Comparison of ENCODE assay signal across 8 mouse cellular contexts in the genomic region with DNA sequence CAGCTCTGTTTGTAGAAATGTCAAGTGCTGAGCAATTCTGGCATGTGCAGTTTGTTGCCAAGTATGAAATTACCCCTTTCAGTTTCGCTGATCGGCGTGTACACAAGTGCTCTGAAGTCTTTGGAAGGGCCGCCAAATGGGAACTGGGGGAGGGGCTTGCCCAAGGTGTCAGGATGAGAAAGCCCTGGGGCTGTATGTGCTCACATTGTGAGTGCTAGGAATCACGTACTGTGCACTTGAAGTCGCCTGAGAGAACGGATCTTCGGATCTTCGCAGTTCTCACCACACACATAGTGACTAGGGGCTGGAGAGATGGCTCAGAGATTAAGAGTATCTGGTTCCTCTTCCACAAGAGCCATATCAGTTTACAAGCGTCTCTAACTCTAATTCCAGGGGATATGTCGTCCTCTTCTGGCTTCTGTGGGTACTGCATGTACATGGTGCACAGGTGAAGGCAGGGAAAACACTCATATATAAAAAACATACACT. TPM values are rescaled to one million over a fixed set of nuclear protein-coding genes. Genes with fewer than 3 reads are reported as not detected.
A peak's percentile ranks its signal among the peaks of the same experiment; 100 is the strongest.
DNase-seq lines count a peak whose midpoint lies in the region; ATAC-seq and TF ChIP-seq lines count a peak whose summit lies in the region.

No protein-coding gene starts in this region.

- H3K36me3 ChIP-seq in kidney, adult 2 months (ENCODE audit: control insufficient read depth, insufficient read depth, low read length) = no peaks in the 10 kb centered on the region
- H3K36me3 ChIP-seq in limb, embryonic 12.5 days = no peaks in the 10 kb centered on the region
- H3K36me3 ChIP-seq in midbrain, embryonic 12.5 days = no peaks in the 10 kb centered on the region
- no peaks in the 10 kb centered on the region for H3K36me3 ChIP-seq in small intestine, adult 2 months (ENCODE audit: control insufficient read depth, insufficient read depth, low read length)

- no peak overlapping the region for H3K9ac ChIP-seq in limb, embryonic 12.5 days (replicated peaks)
- no peak overlapping the region for H3K9ac ChIP-seq in midbrain, embryonic 12.5 days (replicated peaks)

- TF ChIP-seq POLR2A in kidney, adult 2 months (IDR thresholded peaks at IDR 0.05; ENCODE audit: low read depth, low read length) = no peak
- TF ChIP-seq POLR2A in small intestine, adult 2 months (IDR thresholded peaks at IDR 0.05; ENCODE audit: low read depth, low read length) = no peak

- no peaks in the 10 kb centered on the region for H3K4me1 ChIP-seq in kidney, adult 2 months (ENCODE audit: control insufficient read depth, insufficient read depth, low read length)
- H3K4me1 ChIP-seq in limb, embryonic 12.5 days (replicated peaks) = peaks cover 4% of the 10 kb centered on the region
- peaks cover 8% of the 10 kb centered on the region; the same call in 1 of the 2 replicates for H3K4me1 ChIP-seq in midbrain, embryonic 12.5 days
- no peaks in the 10 kb centered on the region for H3K4me1 ChIP-seq in small intestine, adult 2 months (ENCODE audit: control insufficient read depth, insufficient read depth, insufficient read length, low read length)

- no peaks in the 10 kb centered on the region for H3K27me3 ChIP-seq in kidney, adult 2 months (replicated peaks; ENCODE audit: control insufficient read depth, insufficient read depth, low read length)
- H3K27me3 ChIP-seq in limb, embryonic 12.5 days = no peaks in the 10 kb centered on the region
- H3K27me3 ChIP-seq in midbrain, embryonic 12.5 days = no peaks in the 10 kb centered on the region
- no peaks in the 10 kb centered on the region for H3K27me3 ChIP-seq in small intestine, adult 2 months (ENCODE audit: control insufficient read depth, insufficient read depth, low read length)

- 2% methylated on average over 11 of the region's 11 CpGs for WGBS in kidney, adult 2 months
- 5% methylated on average over 11 of the region's 11 CpGs for WGBS in limb, embryonic 12.5 days
- 9% methylated on average over 11 of the region's 11 CpGs for WGBS in midbrain, embryonic 12.5 days
- under 1% methylated on average over 11 of the region's 11 CpGs for WGBS in small intestine, adult 2 months

- H3K9me3 ChIP-seq in limb, embryonic 12.5 days = no peaks in the 10 kb centered on the region
- H3K9me3 ChIP-seq in midbrain, embryonic 12.5 days = no peaks in the 10 kb centered on the region

- ATAC-seq in limb, embryonic 12.5 days (ENCODE audit: insufficient number of reproducible peaks, insufficient read depth, low FRiP score, low TSS enrichment, low read depth) = no peak; the same call in 1 of the 2 replicates
- peak; percentile 57 for ATAC-seq in midbrain, embryonic 12.5 days (ENCODE audit: low FRiP score, low read depth)

- peak; percentile 79 to 81 for DNase-seq in B cell, adult 2 months
- DNase-seq in adrenal gland, adult 18-20 months (ENCODE audit: low spot score in 2 of 2) = peak; percentile 55 to 64
- DNase-seq in embryo, embryonic 9.5 days (ENCODE audit: extremely low spot score) = peak; percentile 75
- peak; percentile 29 for DNase-seq in heart, adult 8-10 months (ENCODE audit: low spot score)
- DNase-seq in kidney, adult 2 months = peak; percentile 61

- H3K4me3 ChIP-seq in kidney, adult 2 months (ENCODE audit: insufficient read depth, low read depth, low read length) = peak overlapping the region; percentile 21
- peak overlapping the region; percentile 27 for H3K4me3 ChIP-seq in limb, embryonic 12.5 days (replicated peaks)
- peak overlapping the region; percentile 15; the same call in 1 of the 2 replicates for H3K4me3 ChIP-seq in midbrain, embryonic 12.5 days
- H3K4me3 ChIP-seq in small intestine, adult 2 months (ENCODE audit: low read depth, low read length) = peak overlapping the region; percentile 56

- peak; percentile 52 for TF ChIP-seq CTCF in kidney, adult 2 months (conservative IDR thresholded peaks at IDR 0.05; ENCODE audit: insufficient read depth, insufficient read length, low read depth, low read length)
- TF ChIP-seq CTCF in small intestine, adult 2 months (IDR thresholded peaks at IDR 0.05; ENCODE audit: extremely low read depth, insufficient read length, insufficient replicate concordance, low read depth, low read length) = no peak

- no peak overlapping the region for H3K27ac ChIP-seq in kidney, adult 2 months (ENCODE audit: insufficient read depth, low read depth, low read length)
- H3K27ac ChIP-seq in limb, embryonic 12.5 days = no peak overlapping the region
- H3K27ac ChIP-seq in midbrain, embryonic 12.5 days (replicated peaks) = no peak overlapping the region
- peak overlapping the region; percentile 64 for H3K27ac ChIP-seq in small intestine, adult 2 months (ENCODE audit: insufficient read depth, low read depth, low read length)

- H3K4me2 ChIP-seq in limb, embryonic 12.5 days = peak overlapping the region; percentile 58
- H3K4me2 ChIP-seq in midbrain, embryonic 12.5 days (replicated peaks) = peak overlapping the region; percentile 50

RNA-seq across cellular contexts. Expression of a gene that starts 25.3 kb away (rescaled TPM):
- 10 to 100 TPM; 45.3 to 47.8 TPM for total RNA-seq in adrenal gland, adult 18-20 months (2021)
- total RNA-seq in heart, adult 8-10 months (2022) = 10 to 100 TPM; 23.9 to 29.4 (median 27.7) TPM
- polyA plus RNA-seq in kidney, adult 2 months (2012; rRNA removed) = 33.1 and 33.3 TPM in 2 replicates
- 123 and 125 TPM in 2 replicates for polyA plus RNA-seq in limb, embryonic 12.5 days (2016; fragmentation: Nextera tagmentation; extraction: Ambion mirVana)
- 112 and 115 TPM in 2 replicates for polyA plus RNA-seq in midbrain, embryonic 12.5 days (2016; fragmentation: Nextera tagmentation; extraction: Ambion mirVana)
- polyA plus RNA-seq in small intestine, adult 2 months (2012; rRNA removed) = 9.0 and 18.6 TPM in 2 replicates

RNA-seq across cellular contexts. Expression of a gene that starts 30.9 kb away (rescaled TPM):
- under 1 TPM in 1 of 2 experiments, not detected in 1; 0.27 TPM for total RNA-seq in adrenal gland, adult 18-20 months (2021)
- not detected for total RNA-seq in heart, adult 8-10 months (2022)
- polyA plus RNA-seq in kidney, adult 2 months (2012; rRNA removed) = 1.1 and 1.5 TPM in 2 replicates
- 0.05 TPM in 1 of 2 replicates, not detected in the other for polyA plus RNA-seq in limb, embryonic 12.5 days (2016; fragmentation: Nextera tagmentation; extraction: Ambion mirVana)
- polyA plus RNA-seq in midbrain, embryonic 12.5 days (2016; fragmentation: Nextera tagmentation; extraction: Ambion mirVana) = 0.17 TPM in 1 of 2 replicates, not detected in the other
- not detected in 2 replicates for polyA plus RNA-seq in small intestine, adult 2 months (2012; rRNA removed)

RNA-seq across cellular contexts. Expression of a gene that starts 47.1 kb away (rescaled TPM):
- under 1 TPM; 0.43 to 0.58 TPM for total RNA-seq in adrenal gland, adult 18-20 months (2021)
- under 1 TPM; 0.78 to 0.87 (median 0.81) TPM for total RNA-seq in heart, adult 8-10 months (2022)
- 0.03 TPM in 2 replicates for polyA plus RNA-seq in kidney, adult 2 months (2012; rRNA removed)
- polyA plus RNA-seq in limb, embryonic 12.5 days (2016; fragmentation: Nextera tagmentation; extraction: Ambion mirVana) = 0.38 and 0.49 TPM in 2 replicates
- polyA plus RNA-seq in midbrain, embryonic 12.5 days (2016; fragmentation: Nextera tagmentation; extraction: Ambion mirVana) = 0.20 and 0.29 TPM in 2 replicates
- 0.06 and 0.09 TPM in 2 replicates for polyA plus RNA-seq in small intestine, adult 2 months (2012; rRNA removed)

RNA-seq across cellular contexts. Expression of a gene that starts 54.7 kb away (rescaled TPM):
- 1 to 10 TPM in 1 of 2 experiments, not detected in 1; 1.4 TPM for total RNA-seq in adrenal gland, adult 18-20 months (2021)
- total RNA-seq in heart, adult 8-10 months (2022) = not detected
- polyA plus RNA-seq in kidney, adult 2 months (2012; rRNA removed) = 5.0 and 5.5 TPM in 2 replicates
- polyA plus RNA-seq in limb, embryonic 12.5 days (2016; fragmentation: Nextera tagmentation; extraction: Ambion mirVana) = 0.10 and 0.15 TPM in 2 replicates
- polyA plus RNA-seq in midbrain, embryonic 12.5 days (2016; fragmentation: Nextera tagmentation; extraction: Ambion mirVana) = 0.58 TPM in 1 of 2 replicates, not detected in the other
- not detected in 2 replicates for polyA plus RNA-seq in small intestine, adult 2 months (2012; rRNA removed)

Comparison
In these comparisons a context has a peak if more than half of its experiments do, and no peak if none do; other contexts are left out.
1. DNase-seq: peak in every context shown above with its lines; median percentile 80 in B cell, adult 2 months; 75 in embryo, embryonic 9.5 days; 61 in kidney, adult 2 months; 60 in adrenal gland, adult 18-20 months; 29 in heart, adult 8-10 months.